Mouse (Mus musculus): ENCODE results near the gene Lrrc32.

- TF ChIP-seq CTCF (IDR thresholded peaks at IDR 0.05; ENCODE audit: low read depth, low read length) (no peak), EP300 (IDR thresholded peaks at IDR 0.05; ENCODE audit: insufficient read depth, low read depth, low read length) (no peak), POLR2A (IDR thresholded peaks at IDR 0.05; ENCODE audit: insufficient read depth, low read length) (no peak)
These were observed 51.8 kb downstream of the Lrrc32 start for GRCm38 (mm10) chr7:98540879-98541278.
